Mouse (Mus musculus) limb, embryonic 11.5 days (tissue): ENCODE data around the gene Zfp655. TPM values are rescaled to one million over a fixed set of nuclear protein-coding genes. Genes with fewer than 3 reads are reported as not detected.

ENCODE experiments used
- ATAC-seq: fragments of 200-750 bp; cut with Nextera tagmentation; 2 replicates; pipeline ENCODE4 v1.8.0; 2017; ENCODE audit warnings: low read depth; ENCODE audit not compliant: insufficient number of reproducible peaks, low FRiP score, low TSS enrichment
- DNase-seq: peaks from one replicate; pipeline ENCODE4 v3.0.0-alpha.2; 2015; ENCODE audit warnings: low spot score
- H3K27ac ChIP-seq: fragments of 300-500 bp; sonication (generic); replicated peaks from 2 replicates; pipeline ENCODE4 v1.5.1; 2014; ENCODE audit warnings: low read depth, mild to moderate bottlenecking, low read length
- H3K27me3 ChIP-seq: fragments of 300-500 bp; sonication (generic); 2 replicates; pipeline ENCODE4 v1.6.1; 2014; ENCODE audit warnings: mild to moderate bottlenecking, low read length, mixed read lengths; ENCODE audit not compliant: control insufficient read depth, insufficient read depth
- H3K36me3 ChIP-seq: fragments of 300-500 bp; sonication (generic); 2 replicates; pipeline ENCODE4 v1.6.1; 2014; ENCODE audit warnings: mild to moderate bottlenecking, low read length, moderate library complexity, mixed read lengths; ENCODE audit not compliant: control insufficient read depth, insufficient read depth
- H3K4me1 ChIP-seq: fragments of 300-500 bp; sonication (generic); 2 replicates; pipeline ENCODE4 v1.6.1; 2014; ENCODE audit warnings: low read length, mixed read lengths; ENCODE audit not compliant: control insufficient read depth, insufficient read depth
- H3K4me2 ChIP-seq: fragments of 300-500 bp; sonication (generic); 2 replicates; pipeline ENCODE4 v1.6.1; 2014; ENCODE audit warnings: low read depth, mild to moderate bottlenecking, moderate library complexity; ENCODE audit not compliant: severe bottlenecking
- H3K4me3 ChIP-seq: fragments of 300-500 bp; sonication (generic); 2 replicates; pipeline ENCODE4 v1.5.1; 2014; ENCODE audit warnings: low read depth, low read length
- H3K9ac ChIP-seq: fragments of 300-500 bp; sonication (generic); 2 replicates; pipeline ENCODE4 v1.6.1; 2014; ENCODE audit warnings: mild to moderate bottlenecking, low read length
- H3K9me3 ChIP-seq: fragments of 300-500 bp; sonication (generic); 2 replicates; pipeline ENCODE4 v1.6.1; 2016; ENCODE audit warnings: low read length; ENCODE audit not compliant: control insufficient read depth
- WGBS: fragments of 180-500 bp; shearing (Covaris S2); extraction: QIAGEN DNeasy Blood & Tissue Kit; methylation state at CpG from one replicate; pipeline ENCODE4 v1.1.7; 2014; 5-methylcytosine and 5-hydroxymethylcytosine counted together
- polyA plus RNA-seq: library from polyadenylated mRNA; unstranded; fragments of >200 nt; fragmentation: Nextera tagmentation; extraction: Ambion mirVana; gene quantifications from 2 replicates; pipeline ENCODE4 v1.2.1, GENCODE M21; 2014

Gene Zfp655
- polyA plus RNA-seq, 1 experiment from 2014 or later: 34.4 TPM

GRCm38 (mm10) chr5:145288382-145288781 is 56.9 kb downstream of the Zfp655 start:
- Histone ChIP-seq H3K4me1 (no peaks in the 10 kb centered on the region), H3K27ac (no peak overlapping the region), H3K36me3 (peaks cover 43% of the 10 kb centered on the region), H3K9me3 (no peaks in the 10 kb centered on the region), H3K27me3 (no peaks in the 10 kb centered on the region), H3K4me3 (no peak overlapping the region), H3K4me2 (no peak overlapping the region), H3K9ac (no peak overlapping the region)
- DNase-seq: no peak
- 92% methylated on average over 5 of the region's 5 CpGs for WGBS
- no peak for ATAC-seq

GRCm38 (mm10) chr5:145290697-145291096 is 59.2 kb downstream of the Zfp655 start:
- ATAC-seq (no peak), DNase-seq (no peak)
- Histone ChIP-seq H3K4me1 (no peaks in the 10 kb centered on the region), H3K27me3 (no peaks in the 10 kb centered on the region), H3K4me2 (no peak overlapping the region), H3K4me3 (no peak overlapping the region), H3K27ac (no peak overlapping the region), H3K9ac (no peak overlapping the region), H3K9me3 (no peaks in the 10 kb centered on the region), H3K36me3 (peaks cover 38% of the 10 kb centered on the region)
- WGBS: 96% methylated on average over 16 of the region's 16 CpGs

DNA sequence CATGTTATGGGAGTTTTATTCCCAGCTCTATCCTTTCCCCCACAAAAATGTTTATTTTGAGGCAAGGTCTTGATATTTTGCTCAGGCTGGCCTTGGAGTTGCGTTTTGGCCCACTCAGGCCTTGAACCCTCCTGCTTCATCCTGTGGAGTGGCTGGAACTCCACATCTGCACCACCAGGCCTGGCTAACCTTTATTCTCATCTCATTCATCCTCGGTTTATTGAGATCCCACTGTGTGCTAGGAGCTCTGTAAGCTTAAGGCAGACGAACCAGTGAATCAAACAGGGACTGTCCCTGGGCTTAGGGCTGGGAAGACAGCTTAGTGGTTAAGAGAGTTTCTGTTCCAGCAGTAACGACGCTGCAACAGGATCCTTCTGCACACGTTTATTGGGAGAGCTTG is 60.9 kb downstream of the Zfp655 start:
- Histone ChIP-seq H3K36me3 (peaks cover 29% of the 10 kb centered on the region), H3K27me3 (no peaks in the 10 kb centered on the region), H3K27ac (no peak overlapping the region), H3K4me1 (no peaks in the 10 kb centered on the region), H3K9me3 (no peaks in the 10 kb centered on the region), H3K4me2 (no peak overlapping the region), H3K9ac (no peak overlapping the region), H3K4me3 (no peak overlapping the region)
- ATAC-seq: no peak
- WGBS: 94% methylated on average over 6 of the region's 6 CpGs
- no peak for DNase-seq

Other genes starting within 250 kb of the Zfp655 start
- gene Gm4871, start 199.0 kb upstream of the Zfp655 start, polyA plus RNA-seq: not detected in 2 replicates
- not detected in 2 replicates for gene 1700018F24Rik, start 188.7 kb upstream of the Zfp655 start, polyA plus RNA-seq
- gene Arpc1a, start 147.9 kb upstream of the Zfp655 start, polyA plus RNA-seq: 148 and 152 TPM in 2 replicates
- gene Kpna7, start 147.7 kb upstream of the Zfp655 start, polyA plus RNA-seq: 0.13 and 0.14 TPM in 2 replicates
- gene Arpc1b, start 117.5 kb upstream of the Zfp655 start, polyA plus RNA-seq: 90.5 and 101 TPM in 2 replicates
- gene Pdap1, start 91.5 kb upstream of the Zfp655 start, polyA plus RNA-seq: 140 and 151 TPM in 2 replicates
- 286 and 287 TPM in 2 replicates for gene Bud31, start 91.4 kb upstream of the Zfp655 start, polyA plus RNA-seq
- 15.1 TPM in 2 replicates for gene Ptcd1, start 64.6 kb upstream of the Zfp655 start, polyA plus RNA-seq
- 39.8 and 40.6 TPM in 2 replicates for gene Cpsf4, start 64.5 kb upstream of the Zfp655 start, polyA plus RNA-seq
- 568 and 582 TPM in 2 replicates for gene Atp5j2, start 39.7 kb upstream of the Zfp655 start, polyA plus RNA-seq
- 5.9 and 8.4 TPM in 2 replicates for gene Zkscan14, start 29.8 kb upstream of the Zfp655 start, polyA plus RNA-seq
- 21.2 and 23.6 TPM in 2 replicates for gene Zkscan5, start 27.2 kb upstream of the Zfp655 start, polyA plus RNA-seq
- 0.40 and 0.94 TPM in 2 replicates for gene Zscan25, start 48.8 kb downstream of the Zfp655 start, polyA plus RNA-seq
- not detected in 2 replicates for gene Cyp3a57, start 113.6 kb downstream of the Zfp655 start, polyA plus RNA-seq
- not detected in 2 replicates for gene Cyp3a16, start 238.0 kb downstream of the Zfp655 start, polyA plus RNA-seq